Mouse (Mus musculus) liver, embryonic 14.5 days (tissue): ENCODE measurements at regions not wholly inside any gene's neighbourhood (a gene's known extent, or its start where the extent isn't known, plus 50 kb on each side); places are given as distances from the start of the nearest gene placed in this dataset.

Experiments used
- ATAC-seq: fragments of 200-750 bp; cut with Nextera tagmentation; 2 replicates; pipeline ENCODE4 v1.8.0; 2017; ENCODE audit warnings: moderate number of reproducible peaks, mild to moderate bottlenecking, moderate library complexity; ENCODE audit not compliant: insufficient read depth
- DNase-seq, 3 experiments: peaks; one replicate each; pipeline ENCODE4 v3.0.0-alpha.2; 2012 to 2013; ENCODE audit warnings: low read depth in 3 of 3, low spot score in 3 of 3
- H3K27ac ChIP-seq: fragments of 300-500 bp; sonication (generic); 2 replicates; pipeline ENCODE4 v1.5.1; 2014; ENCODE audit warnings: moderate library complexity, mild to moderate bottlenecking, control low read depth, inconsistent platforms
- H3K27me3 ChIP-seq: fragments of 300-500 bp; sonication (generic); 2 replicates; pipeline ENCODE4 v1.6.1; 2014; ENCODE audit warnings: mild to moderate bottlenecking, low read length, moderate library complexity; ENCODE audit not compliant: control insufficient read depth, insufficient read depth
- H3K36me3 ChIP-seq: fragments of 300-500 bp; sonication (generic); replicated peaks from 2 replicates; pipeline ENCODE4 v1.6.1; 2014; ENCODE audit warnings: low read depth; ENCODE audit not compliant: control insufficient read depth, insufficient read depth
- H3K4me1 ChIP-seq, 2 experiments: fragments of 200-500 bp in 1 of 2; fragments of 300-500 bp in 1 of 2; sonication (generic) in 1 of 2; replicated peaks; 2 replicates each; pipeline ENCODE4 v1.6.1; 2012 to 2014; ENCODE audit warnings: antibody characterized with exemption in 1 of 2, inconsistent platforms in 1 of 2, low read length in 1 of 2; ENCODE audit not compliant: control insufficient read depth in 2 of 2, insufficient read depth in 2 of 2
- H3K4me2 ChIP-seq: fragments of 300-500 bp; sonication (generic); 2 replicates; pipeline ENCODE4 v1.6.1; 2014; ENCODE audit warnings: low read depth, mild to moderate bottlenecking, control low read depth, moderate library complexity
- H3K4me3 ChIP-seq, 2 experiments: fragments of 200-500 bp in 1 of 2; fragments of 300-500 bp in 1 of 2; sonication (generic) in 1 of 2; 2 replicates each; pipeline ENCODE4 v1.5.1; 2012 to 2014; ENCODE audit warnings: low read depth in 2 of 2, low read length in 2 of 2, mild to moderate bottlenecking in 2 of 2, control low read depth in 1 of 2, inconsistent platforms in 1 of 2, moderate library complexity in 1 of 2; ENCODE audit not compliant: insufficient read depth in 1 of 2
- H3K9ac ChIP-seq: fragments of 300-500 bp; sonication (generic); replicated peaks from 2 replicates; pipeline ENCODE4 v1.6.1; 2014; ENCODE audit warnings: mild to moderate bottlenecking, control low read depth, moderate library complexity
- H3K9me3 ChIP-seq: fragments of 300-500 bp; sonication (generic); 2 replicates; pipeline ENCODE4 v1.6.1; 2016; ENCODE audit warnings: low read length, mixed read lengths; ENCODE audit not compliant: control insufficient read depth
- CTCF ChIP-seq: IDR thresholded peaks from 2 replicates; pipeline ENCODE4 v1.5.1; 2016; ENCODE audit warnings: antibody characterized with exemption, low read depth, control low read depth
- EP300 ChIP-seq: IDR thresholded peaks from 2 replicates; pipeline ENCODE4 v1.6.1; 2016; ENCODE audit warnings: antibody characterized with exemption, low read depth
- WGBS: fragments of 180-500 bp; shearing (Covaris S2); extraction: QIAGEN DNeasy Blood & Tissue Kit; methylation state at CpG from one replicate; pipeline ENCODE4 v1.1.7; 2014; ENCODE audit not compliant: insufficient replicate concordance; 5-methylcytosine and 5-hydroxymethylcytosine counted together

GRCm38 (mm10) chr14:99516703-99517102, 218.2 kb downstream of the Klf5 start:
- TF ChIP-seq EP300 (no peak), CTCF (no peak)
- no peak for DNase-seq
- H3K36me3 ChIP-seq = no peaks in the 10 kb centered on the region
- 65% methylated on average over 6 of the region's 6 CpGs for WGBS
- H3K4me2 ChIP-seq = no peak overlapping the region
- no peaks in the 10 kb centered on the region for H3K4me1 ChIP-seq
- H3K4me3 ChIP-seq = no peak overlapping the region
- H3K9me3 ChIP-seq = no peaks in the 10 kb centered on the region
- no peak for ATAC-seq
- H3K9ac ChIP-seq = no peak overlapping the region
- H3K27me3 ChIP-seq = no peaks in the 10 kb centered on the region
- no peak overlapping the region for H3K27ac ChIP-seq

- Histone ChIP-seq H3K36me3 (no peaks in the 10 kb centered on the region), H3K4me3 (no peak overlapping the region), H3K27me3 (no peaks in the 10 kb centered on the region), H3K4me1 (no peaks in the 10 kb centered on the region), H3K9me3 (no peaks in the 10 kb centered on the region), H3K9ac (no peak overlapping the region), H3K27ac (no peak overlapping the region), H3K4me2 (no peak overlapping the region)
- no peak for DNase-seq
- no peak for TF ChIP-seq CTCF
- no peak for TF ChIP-seq EP300
- no peak for ATAC-seq
- WGBS = 64% methylated on average over 6 of the region's 6 CpGs
Observed at GRCm38 (mm10) chr14:99520343-99520742, 221.9 kb downstream of the Klf5 start.

- Histone ChIP-seq H3K4me2 (no peak overlapping the region), H3K27me3 (no peaks in the 10 kb centered on the region), H3K4me1 (no peaks in the 10 kb centered on the region), H3K36me3 (no peaks in the 10 kb centered on the region), H3K9ac (no peak overlapping the region), H3K9me3 (no peaks in the 10 kb centered on the region), H3K27ac (no peak overlapping the region), H3K4me3 (no peak overlapping the region)
- no peak for ATAC-seq
- no peak for DNase-seq
- WGBS = 76% methylated on average over 13 of the region's 13 CpGs
- no peak for TF ChIP-seq CTCF
- TF ChIP-seq EP300 = no peak
Observed at GRCm38 (mm10) chr14:99521954-99522523, 223.5 kb downstream of the Klf5 start.

GRCm38 (mm10) chr14:99535781-99536180, 237.3 kb downstream of the Klf5 start:
- Histone ChIP-seq H3K27ac (no peak overlapping the region), H3K36me3 (no peaks in the 10 kb centered on the region), H3K4me2 (no peak overlapping the region), H3K27me3 (no peaks in the 10 kb centered on the region), H3K9ac (no peak overlapping the region), H3K9me3 (no peaks in the 10 kb centered on the region), H3K4me1 (no peaks in the 10 kb centered on the region), H3K4me3 (no peak overlapping the region)
- 61% methylated on average over 6 of the region's 6 CpGs for WGBS
- TF ChIP-seq EP300 (no peak), CTCF (no peak)
- DNase-seq = no peak
- no peak for ATAC-seq

- DNase-seq (no peak), ATAC-seq (no peak)
- WGBS = 70% methylated on average over 1 of the region's 1 CpGs
- no peaks in the 10 kb centered on the region for H3K9me3 ChIP-seq
- H3K4me2 ChIP-seq = no peak overlapping the region
- H3K27ac ChIP-seq = no peak overlapping the region
- H3K27me3 ChIP-seq = no peaks in the 10 kb centered on the region
- no peak overlapping the region for H3K4me3 ChIP-seq
- H3K4me1 ChIP-seq = no peaks in the 10 kb centered on the region
- no peak overlapping the region for H3K9ac ChIP-seq
- no peak for TF ChIP-seq CTCF
- TF ChIP-seq EP300 = no peak
- no peaks in the 10 kb centered on the region for H3K36me3 ChIP-seq
Observed at GRCm38 (mm10) chr14:99537286-99537685, 238.8 kb downstream of the Klf5 start.
